ENCODE assay signal across 7 mouse cellular contexts in the genomic region with DNA sequence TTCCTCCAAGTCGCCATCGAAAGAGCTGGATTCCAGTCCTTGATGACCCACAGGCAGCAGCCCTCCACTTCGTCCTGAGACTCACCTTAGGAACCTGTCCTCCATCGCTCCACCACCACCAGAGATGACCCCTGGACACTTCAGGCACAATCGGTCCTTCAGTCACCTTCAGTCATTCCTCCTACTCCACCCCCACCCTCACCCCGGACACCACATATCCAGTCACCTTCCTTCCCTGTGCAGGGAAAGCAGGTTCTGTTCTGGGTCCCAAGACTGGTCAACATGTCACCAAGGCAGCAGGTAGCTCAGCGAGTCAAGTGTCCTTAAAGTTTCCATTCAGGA. TPM values are rescaled to one million over a fixed set of nuclear protein-coding genes. Genes with fewer than 3 reads are reported as not detected.
A peak's percentile ranks its signal among the peaks of the same experiment; 100 is the strongest.
DNase-seq lines count a peak whose midpoint lies in the region; ATAC-seq and TF ChIP-seq lines count a peak whose summit lies in the region.

No protein-coding gene starts in this region.

- WGBS in lung, embryonic 15.5 days, result 9% methylated on average over 7 of the region's 7 CpGs
- 10% methylated on average over 7 of the region's 7 CpGs for WGBS in forebrain, embryonic 11.5 days
- 9% methylated on average over 7 of the region's 7 CpGs for WGBS in limb, embryonic 11.5 days
- 8% methylated on average over 7 of the region's 7 CpGs for WGBS in olfactory bulb, adult 2 months

- no peak for DNase-seq in lung, postnatal 4 days
- no peak for DNase-seq in forebrain, embryonic 11.5 days (ENCODE audit: low spot score)
- DNase-seq in limb, embryonic 11.5 days (ENCODE audit: low spot score), result no peak
- DNase-seq in adrenal gland, postnatal 36 days, result no peak
- no peak for DNase-seq in adrenal gland, postnatal 14 days

- no peak overlapping the region for H3K27ac ChIP-seq in lung, embryonic 15.5 days
- H3K27ac ChIP-seq in forebrain, embryonic 11.5 days (ENCODE audit: low read depth, low read length), result no peak overlapping the region
- no peak overlapping the region for H3K27ac ChIP-seq in limb, embryonic 11.5 days (replicated peaks; ENCODE audit: low read depth, low read length)
- peak overlapping the region; percentile 75; the same call in 1 of the 2 replicates for H3K27ac ChIP-seq in olfactory bulb, adult 2 months (ENCODE audit: insufficient read depth, low read depth, low read length)

- peak overlapping the region; percentile 94 for H3K4me3 ChIP-seq in lung, embryonic 15.5 days
- peak overlapping the region; percentile 98 for H3K4me3 ChIP-seq in forebrain, embryonic 11.5 days (ENCODE audit: low read depth, low read length)
- H3K4me3 ChIP-seq in limb, embryonic 11.5 days (ENCODE audit: low read depth, low read length), result peak overlapping the region; percentile 87
- H3K4me3 ChIP-seq in olfactory bulb, adult 2 months (ENCODE audit: insufficient read depth, low read depth, low read length), result peak overlapping the region; percentile 88

- H3K27me3 ChIP-seq in lung, embryonic 15.5 days, result no peaks in the 10 kb centered on the region
- no peaks in the 10 kb centered on the region; the same call in 1 of the 2 replicates for H3K27me3 ChIP-seq in forebrain, embryonic 11.5 days (ENCODE audit: control insufficient read depth, insufficient read depth, low read length)
- no peaks in the 10 kb centered on the region for H3K27me3 ChIP-seq in limb, embryonic 11.5 days (ENCODE audit: control insufficient read depth, insufficient read depth, low read length)

- H3K9ac ChIP-seq in lung, embryonic 15.5 days, result no peak overlapping the region
- H3K9ac ChIP-seq in forebrain, embryonic 11.5 days (ENCODE audit: low read length), result peak overlapping the region; percentile 89
- H3K9ac ChIP-seq in limb, embryonic 11.5 days (ENCODE audit: low read length), result peak overlapping the region; percentile 82; the same call in 1 of the 2 replicates

- H3K36me3 ChIP-seq in lung, embryonic 15.5 days, result no peaks in the 10 kb centered on the region
- no peaks in the 10 kb centered on the region for H3K36me3 ChIP-seq in forebrain, embryonic 11.5 days (ENCODE audit: control insufficient read depth, insufficient read depth, low read length)
- no peaks in the 10 kb centered on the region for H3K36me3 ChIP-seq in limb, embryonic 11.5 days (ENCODE audit: control insufficient read depth, insufficient read depth, low read length)

- H3K4me2 ChIP-seq in lung, embryonic 15.5 days, result peak overlapping the region; percentile 93
- H3K4me2 ChIP-seq in forebrain, embryonic 11.5 days (ENCODE audit: low read depth, low read length, severe bottlenecking), result peak overlapping the region; percentile 64
- H3K4me2 ChIP-seq in limb, embryonic 11.5 days (ENCODE audit: low read depth, severe bottlenecking), result peak overlapping the region; percentile 92

- TF ChIP-seq POLR2A in olfactory bulb, adult 2 months (IDR thresholded peaks at IDR 0.05; ENCODE audit: insufficient read depth, low read depth, low read length), result no peak

- TF ChIP-seq CTCF in olfactory bulb, adult 2 months (IDR thresholded peaks at IDR 0.05; ENCODE audit: insufficient read depth, low read depth, low read length), result no peak

- peaks cover 17% of the 10 kb centered on the region for H3K4me1 ChIP-seq in lung, embryonic 15.5 days
- H3K4me1 ChIP-seq in forebrain, embryonic 11.5 days (replicated peaks; ENCODE audit: control insufficient read depth, insufficient read depth, low read length), result 0 out of 2 replicates have a peak, but pooled peaks cover 3% of the 10 kb centered on the region
- no peaks in the 10 kb centered on the region for H3K4me1 ChIP-seq in limb, embryonic 11.5 days (ENCODE audit: control insufficient read depth, insufficient read depth, low read length)
- peaks cover 4% of the 10 kb centered on the region for H3K4me1 ChIP-seq in olfactory bulb, adult 2 months (ENCODE audit: control insufficient read depth, insufficient read depth, low read length)

- H3K9me3 ChIP-seq in lung, embryonic 15.5 days, result no peaks in the 10 kb centered on the region
- no peaks in the 10 kb centered on the region for H3K9me3 ChIP-seq in forebrain, embryonic 11.5 days (ENCODE audit: control insufficient read depth, low read length)
- H3K9me3 ChIP-seq in limb, embryonic 11.5 days (ENCODE audit: control insufficient read depth, low read length), result no peaks in the 10 kb centered on the region

- no peak; the same call in none of the 2 replicates for ATAC-seq in lung, embryonic 15.5 days (ENCODE audit: borderline replicate concordance, extremely low read depth, low FRiP score, low TSS enrichment)
- peak; percentile 81 for ATAC-seq in forebrain, embryonic 11.5 days (replicated peaks; ENCODE audit: low FRiP score)
- ATAC-seq in limb, embryonic 11.5 days (ENCODE audit: insufficient number of reproducible peaks, low FRiP score, low TSS enrichment, low read depth), result peak; percentile 42; the same call in 1 of the 2 replicates

RNA-seq across cellular contexts. Expression of gene Ago4, which starts 0.4 kb away (rescaled TPM):
- 3.5 and 3.7 TPM in 2 replicates for polyA plus RNA-seq in lung, embryonic 15.5 days (2015; fragmentation: Nextera tagmentation; extraction: Ambion mirVana)
- 3.4 and 3.6 TPM in 2 replicates for polyA plus RNA-seq in forebrain, embryonic 11.5 days (2014; fragmentation: Nextera tagmentation; extraction: Ambion mirVana)
- polyA plus RNA-seq in limb, embryonic 11.5 days (2014; fragmentation: Nextera tagmentation; extraction: Ambion mirVana), result 1.2 and 1.7 TPM in 2 replicates
- polyA plus RNA-seq in olfactory bulb, adult 2 months (2012; ENCODE audit: insufficient read depth, insufficient read length, low replicate concordance, missing spikeins), result not detected in 2 replicates
- total RNA-seq in adrenal gland, postnatal 36 days (2021), result 1 to 10 TPM; 5.2 to 5.8 TPM
- total RNA-seq in adrenal gland, postnatal 14 days (2021), result 4.3 and 5.9 TPM in 2 replicates

RNA-seq across cellular contexts. Expression of gene Clspn, which starts 23.0 kb away (rescaled TPM):
- 41.1 TPM in 2 replicates for polyA plus RNA-seq in lung, embryonic 15.5 days (2015; fragmentation: Nextera tagmentation; extraction: Ambion mirVana)
- polyA plus RNA-seq in forebrain, embryonic 11.5 days (2014; fragmentation: Nextera tagmentation; extraction: Ambion mirVana), result 62.7 and 71.2 TPM in 2 replicates
- 67.4 and 71.1 TPM in 2 replicates for polyA plus RNA-seq in limb, embryonic 11.5 days (2014; fragmentation: Nextera tagmentation; extraction: Ambion mirVana)
- not detected in 2 replicates for polyA plus RNA-seq in olfactory bulb, adult 2 months (2012; ENCODE audit: insufficient read depth, insufficient read length, low replicate concordance, missing spikeins)
- total RNA-seq in adrenal gland, postnatal 36 days (2021), result 1 to 10 TPM; 2.9 to 3.5 TPM
- total RNA-seq in adrenal gland, postnatal 14 days (2021), result 10.2 and 11.3 TPM in 2 replicates
